Mouse (Mus musculus) right cerebral cortex, postnatal 10 days (tissue): ENCODE data around the gene Paqr5.

Source experiments
- DNase-seq, 2 experiments: peaks; one replicate each; pipeline ENCODE4 v3.0.0; 2021; ENCODE audit warnings: low spot score in 2 of 2

Gene Paqr5

GRCm38 (mm10) chr9:61960753-61961152, 65.9 kb downstream of the Paqr5 start:
- DNase-seq: peak in 1 of 2 experiments; percentile 59

- no peak for DNase-seq
These were observed 66.6 kb downstream of the Paqr5 start for GRCm38 (mm10) chr9:61959921-61960569.

- DNase-seq: no peak
These were observed 71.9 kb downstream of the Paqr5 start for GRCm38 (mm10) chr9:61954707-61955106.

GRCm38 (mm10) chr9:61952241-61952640, 74.4 kb downstream of the Paqr5 start:
- no peak for DNase-seq

GRCm38 (mm10) chr9:61947402-61948346, 79.0 kb downstream of the Paqr5 start:
- peak; percentile 80 to 86 for DNase-seq

GRCm38 (mm10) chr9:61946623-61947401, 79.8 kb downstream of the Paqr5 start, which contains the start of gene Kif23:
Kif23 (minus strand) TSS chr9:61946774.
- DNase-seq: peak; percentile 95 to 96

GRCm38 (mm10) chr9:61945973-61946611, 80.6 kb downstream of the Paqr5 start:
- peak in 1 of 2 experiments; percentile 32 for DNase-seq

- no peak for DNase-seq
These were observed 85.6 kb downstream of the Paqr5 start for GRCm38 (mm10) chr9:61941054-61941453.

GRCm38 (mm10) chr9:61933333-61933732, 93.3 kb downstream of the Paqr5 start:
- no peak for DNase-seq

GRCm38 (mm10) chr9:61932009-61932408, 94.6 kb downstream of the Paqr5 start:
- no peak for DNase-seq

- no peak for DNase-seq
These were observed 101.5 kb downstream of the Paqr5 start for GRCm38 (mm10) chr9:61925086-61925660.

GRCm38 (mm10) chr9:61920331-61920730, 106.3 kb downstream of the Paqr5 start:
- DNase-seq: no peak

GRCm38 (mm10) chr9:61919464-61919863, 107.2 kb downstream of the Paqr5 start:
- no peak for DNase-seq

GRCm38 (mm10) chr9:61917436-61917835, 109.2 kb downstream of the Paqr5 start:
- no peak for DNase-seq

- DNase-seq: no peak
These were observed 109.7 kb downstream of the Paqr5 start for GRCm38 (mm10) chr9:61916986-61917385.

- DNase-seq: no peak
These were observed 111.2 kb downstream of the Paqr5 start for GRCm38 (mm10) chr9:61915393-61916005.

- DNase-seq: no peak
These were observed 111.7 kb downstream of the Paqr5 start for GRCm38 (mm10) chr9:61914917-61915300.

- peak; percentile 98 for DNase-seq
These were observed 112.3 kb downstream of the Paqr5 start, which contains the start of gene Rplp1 for GRCm38 (mm10) chr9:61914203-61914916. Rplp1 (minus strand) TSS chr9:61914542.

- no peak for DNase-seq
These were observed 115.1 kb downstream of the Paqr5 start for GRCm38 (mm10) chr9:61911300-61912128.
